Mouse (Mus musculus) cerebellum, adult 11-12 months (tissue): ENCODE measurements around the gene Cdhr3.

ENCODE experiments used
- DNase-seq: peaks from one replicate; pipeline ENCODE4 v3.0.0; 2022

Gene Cdhr3

GRCm38 (mm10) chr12:33092775-33093174 is at the start of gene Cdhr3:
Gene Cdhr3, minus strand, starts transcription at chr12:33092875.
- DNase-seq: no peak

DNA sequence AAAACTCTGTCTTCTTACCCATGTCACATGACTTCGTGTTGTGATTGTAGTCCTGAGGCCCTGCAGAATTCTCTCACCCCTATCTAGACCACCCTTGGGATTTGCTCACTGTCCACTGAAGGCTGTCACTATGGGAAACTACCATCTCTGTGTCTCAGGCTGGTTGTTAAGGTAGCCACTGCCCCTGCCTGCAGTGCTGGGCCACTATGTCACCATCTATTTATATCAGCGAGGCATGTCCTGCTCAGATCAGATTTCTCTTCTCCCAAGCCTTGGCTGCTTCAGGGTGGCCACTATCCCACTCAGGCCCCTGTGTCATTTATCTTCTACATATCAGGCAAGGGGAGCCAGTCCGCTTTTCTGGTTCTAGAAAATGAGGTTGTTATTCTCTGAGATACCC is 46.4 kb upstream of the Cdhr3 start:
- DNase-seq: no peak

DNA sequence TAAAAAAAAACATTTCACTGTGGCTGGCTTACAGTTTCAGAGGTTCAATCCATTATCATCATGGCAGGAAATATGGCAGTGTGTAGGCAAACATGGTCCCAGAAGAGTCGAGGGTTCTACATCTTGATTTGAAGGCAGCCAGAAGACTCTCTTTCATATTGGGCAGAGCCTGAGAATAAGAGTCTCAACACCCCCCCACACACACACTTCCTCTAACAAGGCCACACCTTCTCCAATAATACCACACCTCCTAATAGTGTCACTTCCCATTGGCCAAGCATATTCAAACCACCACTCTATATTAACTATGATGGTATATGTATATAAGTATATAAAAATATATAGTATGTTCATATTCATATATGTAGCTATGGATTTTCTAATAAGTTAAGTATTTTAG is 45.2 kb upstream of the Cdhr3 start:
- no peak for DNase-seq

- no peak for DNase-seq
Measured at GRCm38 (mm10) chr12:33131796-33132195, 39.1 kb upstream of the Cdhr3 start.

GRCm38 (mm10) chr12:33130401-33130800 is 37.7 kb upstream of the Cdhr3 start:
- DNase-seq: no peak

DNA sequence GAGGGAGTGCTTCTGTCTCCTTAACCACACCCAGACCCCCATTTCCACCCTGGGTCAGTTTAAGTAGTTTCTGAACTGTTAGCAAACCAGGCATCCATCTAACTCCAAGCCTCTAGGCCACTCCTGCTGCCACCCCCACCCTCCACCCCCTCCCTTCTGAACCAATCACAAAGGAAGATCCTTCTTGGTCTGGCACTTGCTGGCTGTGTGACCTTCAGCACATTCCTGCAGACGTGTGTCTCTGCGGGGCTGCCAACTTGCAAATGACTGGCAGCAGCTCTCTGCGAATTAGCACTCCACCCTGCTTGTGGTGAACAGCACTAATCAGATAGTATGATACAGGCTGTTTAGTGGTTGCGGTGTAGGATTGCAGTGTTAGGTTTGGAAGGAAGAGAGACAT is 36.7 kb upstream of the Cdhr3 start:
- DNase-seq: no peak

GRCm38 (mm10) chr12:33128702-33129101 is 36.0 kb upstream of the Cdhr3 start:
- no peak for DNase-seq

GRCm38 (mm10) chr12:33128121-33128520 is 35.4 kb upstream of the Cdhr3 start:
- no peak for DNase-seq

DNA sequence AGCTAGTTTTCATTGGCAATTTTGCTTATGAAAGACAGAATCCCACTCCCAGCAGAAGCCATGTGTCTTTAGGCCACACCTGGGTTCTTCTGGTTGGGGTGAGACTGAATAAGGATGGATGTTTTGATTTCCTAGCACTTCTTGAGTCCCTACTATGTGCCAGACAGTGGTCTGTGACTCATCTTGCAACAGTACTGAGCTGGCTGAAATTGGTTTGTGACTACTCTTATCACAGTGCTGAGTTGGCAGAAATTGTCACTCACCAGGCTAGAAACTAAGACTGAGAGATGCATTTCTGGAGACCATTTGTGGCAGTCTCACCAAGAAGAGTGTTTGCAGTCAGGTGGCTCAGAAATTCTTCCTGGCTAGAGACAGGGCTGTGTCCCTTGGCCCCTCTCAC is 33.6 kb upstream of the Cdhr3 start:
- DNase-seq: no peak

DNA sequence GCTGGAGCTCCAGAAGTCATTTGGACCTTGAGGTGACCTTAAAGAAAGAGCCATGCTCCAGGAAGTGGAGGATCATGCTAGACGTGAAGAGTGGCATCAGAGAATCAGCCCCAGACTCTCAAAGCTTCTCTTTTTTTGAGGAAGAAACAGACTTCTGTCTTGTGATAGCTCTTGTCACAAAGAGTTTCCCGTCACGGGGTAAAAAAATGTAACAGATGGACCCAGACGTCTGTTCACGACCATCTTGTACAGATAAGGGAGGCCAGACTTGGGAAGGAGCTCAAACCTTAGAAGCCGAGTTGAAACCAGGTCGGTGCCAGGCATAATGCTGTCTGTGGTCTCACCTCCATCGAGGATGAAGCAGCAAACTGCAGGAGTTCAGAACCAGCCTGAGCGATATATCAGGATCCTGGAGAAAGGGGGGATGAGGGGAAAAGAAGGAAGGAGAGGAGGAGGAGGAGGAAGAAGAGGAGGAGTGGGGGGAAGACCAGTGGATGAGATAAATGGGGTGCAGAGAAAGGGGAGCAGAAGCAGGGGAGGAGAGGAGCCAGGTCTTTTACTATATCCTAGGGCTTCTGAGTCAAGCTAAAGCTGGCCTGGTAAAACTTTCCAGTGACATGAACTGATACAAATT is 33.0 kb upstream of the Cdhr3 start:
- DNase-seq: no peak

GRCm38 (mm10) chr12:33118624-33119301 is 26.1 kb upstream of the Cdhr3 start:
- DNase-seq: no peak

GRCm38 (mm10) chr12:33110894-33111471 is 18.3 kb upstream of the Cdhr3 start:
- no peak for DNase-seq

DNA sequence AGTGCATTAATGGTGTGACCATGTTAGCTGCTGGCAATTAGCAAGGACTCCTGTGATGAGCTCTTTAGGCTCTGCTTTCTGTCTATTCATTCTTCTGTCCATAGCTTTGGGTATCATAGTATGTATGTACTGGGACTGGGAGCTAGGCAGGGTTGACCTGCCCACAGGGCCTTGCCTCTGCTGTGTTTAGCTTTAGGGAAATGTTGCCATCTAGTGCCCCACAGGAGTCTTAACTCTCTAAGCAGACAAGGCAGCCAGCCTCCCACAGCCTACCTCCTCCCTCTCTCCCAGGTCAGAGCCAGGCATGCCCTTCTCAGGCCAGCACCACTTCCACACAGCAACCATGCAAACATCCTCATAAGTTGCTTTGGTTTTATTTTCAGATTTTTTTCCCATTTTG is 16.9 kb upstream of the Cdhr3 start:
- no peak for DNase-seq

DNA sequence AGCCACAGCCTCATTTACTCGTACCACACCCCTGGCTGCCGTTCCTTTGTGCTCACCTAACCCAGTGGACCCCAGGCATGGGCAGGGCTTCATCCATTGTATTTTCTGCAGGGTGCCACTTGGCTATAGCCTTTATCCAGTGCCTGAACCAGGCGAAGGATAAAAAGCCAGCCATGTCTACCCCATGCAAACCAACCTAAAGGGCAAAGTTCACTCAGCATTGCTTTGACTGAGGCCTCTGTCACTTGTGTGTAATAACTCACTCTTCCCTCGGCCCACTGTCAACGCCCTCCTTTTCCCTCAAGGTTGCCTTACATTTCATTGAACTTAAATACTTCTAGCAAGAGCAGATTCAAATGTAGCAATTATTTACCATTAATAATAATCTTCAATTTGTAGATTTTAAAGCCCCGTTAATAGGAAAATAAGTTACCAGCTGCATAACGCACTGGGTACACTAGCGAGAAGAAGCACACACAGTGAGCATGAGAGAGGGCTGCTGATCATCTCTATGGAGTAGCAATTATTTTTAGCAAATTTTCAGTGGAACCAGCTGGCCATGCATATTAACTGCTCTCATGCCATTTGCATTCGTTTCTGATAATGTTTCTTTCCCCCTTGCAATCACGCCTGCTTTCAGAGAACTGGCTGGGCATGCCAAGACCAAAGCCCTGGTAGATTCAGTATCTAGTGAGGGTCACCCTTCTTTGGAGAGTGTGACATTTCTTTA is 13.9 kb upstream of the Cdhr3 start:
- DNase-seq: no peak

DNA sequence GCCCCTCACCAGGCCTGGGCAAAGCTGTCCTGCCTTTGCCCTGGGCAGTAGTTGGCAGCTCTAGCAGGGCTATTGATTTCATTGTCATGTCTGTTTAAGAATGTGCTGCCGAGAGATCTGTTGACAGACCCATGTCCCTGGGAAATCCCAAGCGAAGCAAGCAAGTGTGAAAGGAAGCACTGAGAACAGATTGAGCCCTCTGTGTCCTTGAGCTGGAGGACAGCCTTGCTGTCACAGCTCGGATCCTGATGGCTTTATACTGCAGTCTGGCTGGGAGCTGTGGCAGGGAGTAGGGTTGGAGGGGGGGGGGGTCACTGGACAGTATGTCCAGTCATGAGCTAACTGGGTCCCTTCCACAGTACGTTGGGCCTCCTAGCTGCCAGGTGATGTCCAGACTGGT is 13.0 kb upstream of the Cdhr3 start:
- DNase-seq: no peak

GRCm38 (mm10) chr12:33102342-33103115 is 9.9 kb upstream of the Cdhr3 start:
- no peak for DNase-seq

- no peak for DNase-seq
Measured at GRCm38 (mm10) chr12:33101627-33102026, 9.0 kb upstream of the Cdhr3 start.

DNA sequence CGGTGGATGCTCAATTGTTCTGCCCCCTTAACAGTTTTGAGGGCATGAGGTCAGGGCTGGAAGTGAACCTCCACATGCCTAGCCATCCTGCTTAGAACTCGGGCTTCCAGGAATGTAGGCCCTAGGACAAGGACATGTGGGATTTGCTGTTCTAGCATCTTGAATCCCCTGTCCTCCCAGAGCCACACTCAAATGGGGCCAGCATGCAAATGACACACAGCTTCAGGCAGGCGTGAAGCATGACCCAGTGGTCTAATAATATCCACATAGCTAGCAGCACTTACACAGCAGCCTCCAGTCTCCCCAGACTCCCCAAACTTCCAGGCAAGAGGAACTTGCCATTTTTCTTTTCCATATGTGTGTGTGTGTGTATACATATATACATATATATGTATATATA is 3.3 kb upstream of the Cdhr3 start:
- no peak for DNase-seq

- no peak for DNase-seq
Measured at GRCm38 (mm10) chr12:33092196-33092595, 479 bp downstream of the Cdhr3 start.

GRCm38 (mm10) chr12:33086151-33086550 is 6.5 kb downstream of the Cdhr3 start:
- no peak for DNase-seq

GRCm38 (mm10) chr12:33084683-33085082 is 8.0 kb downstream of the Cdhr3 start:
- DNase-seq: no peak

GRCm38 (mm10) chr12:33083362-33083761 is 9.3 kb downstream of the Cdhr3 start:
- DNase-seq: no peak

DNA sequence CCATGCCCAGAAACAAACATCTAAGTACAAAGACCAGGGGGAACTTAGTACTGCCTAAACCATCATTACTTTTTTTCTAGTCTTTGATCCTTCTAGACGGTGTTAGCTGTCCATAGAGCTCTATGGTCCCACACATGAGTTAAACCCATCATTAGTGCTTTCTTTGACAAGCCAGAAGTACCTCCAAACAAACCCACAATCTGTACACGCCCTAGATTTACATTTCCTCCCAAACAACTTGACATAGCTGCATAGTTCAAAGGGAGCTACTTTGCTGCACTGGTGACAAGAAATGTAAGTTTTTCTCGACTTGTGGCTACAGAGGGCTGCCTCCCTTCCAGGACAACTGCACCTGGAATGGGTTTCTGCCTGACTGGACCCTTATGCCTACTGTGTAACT is 16.4 kb downstream of the Cdhr3 start:
- no peak for DNase-seq
